Mouse (Mus musculus): ENCODE measurements around the gene Med19.

GRCm38 (mm10) chr2:84669828-84670568 is 8.2 kb upstream of the Med19 start:
- TF ChIP-seq CTCF (IDR thresholded peaks at IDR 0.05; ENCODE audit: control insufficient read depth, insufficient read depth, insufficient replicate concordance, low read depth, low read length), result no peak
- TF ChIP-seq POLR2A (IDR thresholded peaks at IDR 0.05; ENCODE audit: control insufficient read depth, low read depth, low read length), result no peak
